Mouse (Mus musculus) liver, embryonic 15.5 days (tissue): ENCODE measurements around the gene Dars2. TPM values are rescaled to one million over a fixed set of nuclear protein-coding genes. Genes with fewer than 3 reads are reported as not detected.
A peak's percentile ranks its signal among the peaks of the same experiment; 100 is the strongest.

Experiments used
- ATAC-seq: fragments of 200-750 bp; cut with Nextera tagmentation; 2 replicates; pipeline ENCODE4 v1.8.0; 2017; ENCODE audit warnings: moderate number of reproducible peaks, mild to moderate bottlenecking, moderate library complexity; ENCODE audit not compliant: insufficient read depth
- H3K27ac ChIP-seq: fragments of 300-500 bp; sonication (generic); replicated peaks from 2 replicates; pipeline ENCODE4 v1.5.1; 2015; ENCODE audit warnings: mild to moderate bottlenecking, inconsistent platforms
- H3K27me3 ChIP-seq: fragments of 300-500 bp; sonication (generic); 2 replicates; pipeline ENCODE4 v1.6.1; 2015; ENCODE audit warnings: mild to moderate bottlenecking, inconsistent platforms
- H3K36me3 ChIP-seq: fragments of 300-500 bp; sonication (generic); replicated peaks from 2 replicates; pipeline ENCODE4 v1.6.1; 2015; ENCODE audit warnings: moderate library complexity, mild to moderate bottlenecking, inconsistent platforms
- H3K4me1 ChIP-seq: fragments of 300-500 bp; sonication (generic); replicated peaks from 2 replicates; pipeline ENCODE4 v1.6.1; 2015; ENCODE audit warnings: inconsistent platforms
- H3K4me2 ChIP-seq: fragments of 300-500 bp; sonication (generic); 2 replicates; pipeline ENCODE4 v1.6.1; 2015; ENCODE audit warnings: moderate library complexity, mild to moderate bottlenecking, inconsistent platforms
- H3K4me3 ChIP-seq: fragments of 300-500 bp; sonication (generic); replicated peaks from 2 replicates; pipeline ENCODE4 v1.5.1; 2015; ENCODE audit warnings: mild to moderate bottlenecking, inconsistent platforms
- H3K9ac ChIP-seq: fragments of 300-500 bp; sonication (generic); 2 replicates; pipeline ENCODE4 v1.6.1; 2015; ENCODE audit warnings: moderate library complexity, mild to moderate bottlenecking, inconsistent platforms
- H3K9me3 ChIP-seq: fragments of 300-500 bp; sonication (generic); replicated peaks from 2 replicates; pipeline ENCODE4 v1.6.1; 2016; ENCODE audit warnings: inconsistent platforms
- WGBS: fragments of 180-500 bp; shearing (Covaris S2); methylation state at CpG from one replicate; pipeline ENCODE4 v1.1.7; 2015; ENCODE audit warnings: mixed read lengths; ENCODE audit not compliant: insufficient replicate concordance; 5-methylcytosine and 5-hydroxymethylcytosine counted together
- polyA plus RNA-seq: library from polyadenylated mRNA; unstranded; fragments of >200 nt; fragmentation: Nextera tagmentation; extraction: Ambion mirVana; gene quantifications from 2 replicates; pipeline ENCODE4 v1.2.1, GENCODE M21; 2015

Gene Dars2
- polyA plus RNA-seq, result 29.9 and 30.5 TPM in 2 replicates

DNA sequence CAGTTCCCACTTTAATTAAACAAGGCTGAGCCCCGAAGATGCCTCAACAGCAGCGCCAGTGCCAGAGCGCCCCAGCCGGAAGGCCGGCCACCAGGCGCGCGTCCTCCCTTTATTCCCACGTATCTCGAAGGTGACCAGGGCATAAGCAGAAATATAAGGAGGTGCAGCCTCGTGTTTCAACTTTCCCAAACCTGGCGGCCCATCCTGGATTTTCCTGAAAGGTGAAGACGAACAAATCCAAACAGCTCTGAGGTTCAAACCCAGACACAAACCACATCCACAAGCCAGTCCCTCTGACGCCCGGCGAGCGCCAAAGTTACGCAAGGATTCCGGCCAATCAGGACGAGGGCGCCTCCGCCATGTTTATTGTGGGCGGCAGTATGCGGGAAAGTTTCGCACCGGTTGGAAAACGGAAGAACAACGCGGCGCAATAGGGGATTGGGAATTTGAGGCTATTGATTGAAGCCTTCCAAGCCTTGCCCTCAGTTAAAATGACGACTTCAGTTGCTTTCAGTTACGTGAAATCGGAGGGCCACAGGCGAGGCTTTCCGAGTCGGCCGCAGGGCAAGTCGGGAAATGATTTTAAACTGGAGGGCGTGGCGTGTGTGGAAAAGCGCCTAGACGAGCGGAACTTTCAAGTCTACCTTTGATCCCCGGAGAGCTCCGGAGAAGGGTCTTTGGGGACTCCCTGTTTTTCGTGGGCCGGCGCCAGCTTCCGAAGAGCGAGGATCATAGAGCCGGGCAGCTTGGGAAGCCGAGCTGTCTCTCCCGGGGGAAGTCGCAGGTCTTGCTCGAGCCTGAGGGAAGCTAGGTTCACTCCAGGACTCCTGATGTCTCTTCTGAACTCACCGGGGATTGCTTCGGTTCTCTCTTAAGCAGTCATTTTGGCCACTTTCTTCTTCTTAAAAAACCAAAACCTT is at the start of gene Dars2, which contains the start of gene Cenpl:
Gene Dars2 (minus strand): TSS at position 307 of the 920 bp plus-strand sequence.
Gene Cenpl (plus strand): TSS at position 362 of the 920 bp plus-strand sequence.
- Histone ChIP-seq H3K36me3 (peaks cover 24% of the 10 kb centered on the region), H3K9me3 (no peaks in the 10 kb centered on the region), H3K4me1 (peaks cover 46% of the 10 kb centered on the region), H3K9ac (peak within 1 kb of the TSS; percentile 88), H3K27me3 (no peaks in the 10 kb centered on the region), H3K27ac (peak within 1 kb of the TSS; percentile 89), H3K4me3 (peak within 1 kb of the TSS; percentile 94), H3K4me2 (peak within 1 kb of the TSS; percentile 84)
- WGBS, result under 1% methylated on average over 57 of the region's 57 CpGs
- ATAC-seq, result peak; percentile 94

DNA sequence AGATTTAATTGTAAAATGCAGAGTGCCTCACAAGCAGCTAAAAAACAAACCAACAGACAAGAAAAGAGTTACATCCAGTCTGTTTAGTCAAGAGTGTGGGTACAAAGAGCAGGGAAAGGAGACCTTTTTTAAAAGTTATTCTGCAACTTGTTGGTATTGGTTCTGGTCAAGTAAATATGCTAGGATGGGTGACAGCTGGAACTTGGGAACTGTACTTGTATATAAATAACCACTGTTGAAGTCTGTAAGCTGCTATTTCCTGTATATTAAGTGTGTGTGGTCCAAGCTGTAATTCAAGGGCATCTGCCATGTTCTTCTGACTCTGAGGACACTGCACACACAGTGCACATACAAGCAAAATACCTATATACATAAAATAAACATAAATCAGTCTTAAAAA is 44.1 kb upstream of the Dars2 start:
- no peak overlapping the region for H3K4me3 ChIP-seq
- H3K27ac ChIP-seq, result no peak overlapping the region
- H3K27me3 ChIP-seq, result no peaks in the 10 kb centered on the region
- H3K9me3 ChIP-seq, result no peaks in the 10 kb centered on the region
- H3K4me1 ChIP-seq, result 0 out of 2 replicates have a peak, but pooled peaks cover 8% of the 10 kb centered on the region
- peaks cover under 1% of the 10 kb centered on the region; the same call in 1 of the 2 replicates for H3K36me3 ChIP-seq
- H3K4me2 ChIP-seq, result no peak overlapping the region
- ATAC-seq, result no peak
- H3K9ac ChIP-seq, result no peak overlapping the region

DNA sequence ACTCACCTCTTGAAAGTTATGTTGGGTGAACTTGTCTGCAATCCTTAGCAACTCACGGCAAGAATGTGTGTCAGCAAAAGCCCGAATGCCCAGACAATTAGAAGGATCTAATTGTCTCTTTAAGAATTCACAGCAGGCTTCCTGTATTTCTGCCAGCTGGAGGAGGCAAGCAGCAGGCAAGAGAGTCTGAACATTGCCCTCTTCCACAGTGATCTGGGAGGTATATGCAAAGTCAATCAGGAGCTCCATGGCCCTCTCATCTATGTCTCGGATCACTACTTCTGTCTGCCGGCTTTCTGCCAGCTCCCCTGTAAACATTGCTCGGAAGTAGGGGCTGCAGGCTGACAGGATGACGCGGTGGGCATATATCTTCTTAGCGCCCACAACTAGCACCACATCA is 38.8 kb upstream of the Dars2 start:
- Histone ChIP-seq H3K27me3 (no peaks in the 10 kb centered on the region), H3K4me2 (no peak overlapping the region), H3K4me1 (no peaks in the 10 kb centered on the region), H3K4me3 (no peak overlapping the region), H3K36me3 (peaks cover 17% of the 10 kb centered on the region), H3K9ac (no peak overlapping the region), H3K27ac (no peak overlapping the region), H3K9me3 (no peaks in the 10 kb centered on the region)
- WGBS, result 84% methylated on average over 8 of the region's 8 CpGs
- ATAC-seq, result no peak

GRCm38 (mm10) chr1:161103842-161104241 is 33.4 kb upstream of the Dars2 start:
- H3K27ac ChIP-seq, result no peak overlapping the region
- no peak overlapping the region for H3K9ac ChIP-seq
- no peak overlapping the region for H3K4me3 ChIP-seq
- no peak overlapping the region for H3K4me2 ChIP-seq
- H3K27me3 ChIP-seq, result no peaks in the 10 kb centered on the region
- peaks cover 9% of the 10 kb centered on the region; the same call in 1 of the 2 replicates for H3K4me1 ChIP-seq
- H3K9me3 ChIP-seq, result no peaks in the 10 kb centered on the region
- peaks cover 26% of the 10 kb centered on the region for H3K36me3 ChIP-seq
- 20% methylated on average over 1 of the region's 1 CpGs for WGBS
- no peak for ATAC-seq

- Histone ChIP-seq H3K4me2 (no peak overlapping the region; the same call in 1 of the 2 replicates), H3K9me3 (no peaks in the 10 kb centered on the region), H3K9ac (no peak overlapping the region), H3K27ac (0 out of 2 replicates have a peak overlapping the region, but pooled peaks have one; percentile 24), H3K27me3 (no peaks in the 10 kb centered on the region), H3K36me3 (peaks cover 34% of the 10 kb centered on the region), H3K4me1 (peaks cover 10% of the 10 kb centered on the region; the same call in 1 of the 2 replicates), H3K4me3 (no peak overlapping the region)
- ATAC-seq, result peak; percentile 88
- 19% methylated on average over 4 of the region's 4 CpGs for WGBS
Observed at GRCm38 (mm10) chr1:161099721-161100405, 29.4 kb upstream of the Dars2 start.

- Histone ChIP-seq H3K4me3 (no peak overlapping the region), H3K27ac (no peak overlapping the region), H3K27me3 (no peaks in the 10 kb centered on the region), H3K36me3 (peaks cover 85% of the 10 kb centered on the region), H3K4me2 (no peak overlapping the region), H3K4me1 (peaks cover 34% of the 10 kb centered on the region), H3K9ac (no peak overlapping the region), H3K9me3 (no peaks in the 10 kb centered on the region)
- 82% methylated on average over 3 of the region's 3 CpGs for WGBS
- ATAC-seq, result no peak
Observed at GRCm38 (mm10) chr1:161077243-161077642, 6.8 kb upstream of the Dars2 start.

DNA sequence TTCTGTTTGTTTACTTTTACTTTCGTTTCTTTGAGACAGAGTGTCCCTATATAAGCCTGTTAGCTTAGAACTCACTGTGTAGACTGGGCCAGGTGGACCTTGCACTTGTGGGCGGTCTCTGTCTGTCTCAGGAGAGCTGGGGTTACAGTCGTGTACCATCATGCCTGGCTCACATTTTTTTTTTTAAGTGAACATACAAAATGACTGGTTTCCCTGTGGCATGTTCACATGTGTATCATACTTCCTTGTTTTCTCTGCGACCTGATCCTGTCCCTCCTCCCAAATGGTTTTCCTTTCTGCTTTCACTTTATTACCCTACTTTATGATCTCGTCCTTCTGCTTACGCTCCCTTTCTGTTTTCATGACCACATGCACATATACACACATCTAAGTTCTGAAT is 5.8 kb upstream of the Dars2 start:
- H3K4me1 ChIP-seq, result peaks cover 37% of the 10 kb centered on the region
- H3K27ac ChIP-seq, result 0 out of 2 replicates have a peak overlapping the region, but pooled peaks have one; percentile 30
- peak overlapping the region; percentile 28 for H3K4me2 ChIP-seq
- 64% methylated on average over 6 of the region's 6 CpGs for WGBS
- H3K36me3 ChIP-seq, result peaks cover 78% of the 10 kb centered on the region
- no peak overlapping the region for H3K9ac ChIP-seq
- H3K4me3 ChIP-seq, result no peak overlapping the region
- ATAC-seq, result no peak
- no peaks in the 10 kb centered on the region for H3K27me3 ChIP-seq
- H3K9me3 ChIP-seq, result no peaks in the 10 kb centered on the region

GRCm38 (mm10) chr1:161071272-161071620 is 788 bp upstream of the Dars2 start:
- under 1% methylated on average over 12 of the region's 12 CpGs for WGBS
- Histone ChIP-seq H3K4me2 (peak overlapping the region; percentile 84), H3K4me3 (peak overlapping the region; percentile 94), H3K9ac (peak overlapping the region; percentile 88), H3K27me3 (no peaks in the 10 kb centered on the region), H3K9me3 (no peaks in the 10 kb centered on the region), H3K36me3 (peaks cover 31% of the 10 kb centered on the region), H3K4me1 (peaks cover 49% of the 10 kb centered on the region), H3K27ac (peak overlapping the region; percentile 89)
- no peak for ATAC-seq

- Histone ChIP-seq H3K36me3 (peaks cover 32% of the 10 kb centered on the region), H3K9ac (no peak overlapping the region), H3K4me2 (no peak overlapping the region), H3K4me3 (no peak overlapping the region), H3K9me3 (no peaks in the 10 kb centered on the region), H3K4me1 (peaks cover 2% of the 10 kb centered on the region; the same call in 1 of the 2 replicates), H3K27ac (no peak overlapping the region), H3K27me3 (no peaks in the 10 kb centered on the region)
- no peak for ATAC-seq
- WGBS, result 48% methylated on average over 1 of the region's 1 CpGs
Observed at GRCm38 (mm10) chr1:161063351-161063750, 7.1 kb downstream of the Dars2 start.

DNA sequence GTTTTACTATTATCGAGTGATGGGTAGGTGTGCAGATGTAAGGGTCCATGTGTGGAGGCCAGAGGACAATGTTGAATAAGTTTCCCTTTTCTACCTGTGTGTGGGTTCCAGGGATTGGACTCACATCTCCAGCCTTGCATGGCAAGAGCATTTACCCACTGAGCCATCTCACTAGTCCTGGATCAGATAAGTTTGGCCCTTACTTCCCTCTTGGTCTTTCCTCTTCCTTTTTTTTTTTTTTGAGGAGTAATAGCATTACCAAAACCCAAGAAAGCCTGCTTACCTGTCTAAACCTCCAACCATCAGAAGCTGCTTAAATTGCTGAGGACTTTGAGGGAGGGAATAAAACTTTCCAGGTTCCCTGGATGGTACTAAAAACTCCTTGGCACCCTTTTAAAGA is 13.3 kb downstream of the Dars2 start:
- Histone ChIP-seq H3K27me3 (no peaks in the 10 kb centered on the region), H3K4me3 (no peak overlapping the region), H3K36me3 (peaks cover 63% of the 10 kb centered on the region), H3K9ac (no peak overlapping the region), H3K27ac (no peak overlapping the region), H3K4me1 (no peaks in the 10 kb centered on the region), H3K9me3 (no peaks in the 10 kb centered on the region), H3K4me2 (no peak overlapping the region)
- WGBS, result 74% methylated on average over 1 of the region's 1 CpGs
- ATAC-seq, result no peak

- Histone ChIP-seq H3K9ac (no peak overlapping the region), H3K4me3 (no peak overlapping the region), H3K36me3 (peaks cover 68% of the 10 kb centered on the region), H3K4me1 (no peaks in the 10 kb centered on the region), H3K27ac (no peak overlapping the region), H3K4me2 (no peak overlapping the region), H3K27me3 (no peaks in the 10 kb centered on the region), H3K9me3 (no peaks in the 10 kb centered on the region)
- ATAC-seq, result no peak
- WGBS, result 71% methylated on average over 3 of the region's 3 CpGs
Observed at GRCm38 (mm10) chr1:161046972-161047371, 23.5 kb downstream of the Dars2 start.
